Mouse (Mus musculus) macrophage (primary cell): Measurements from ENCODE around the gene Spag6l. TPM values are rescaled to one million over a fixed set of nuclear protein-coding genes. Genes with fewer than 3 reads are reported as not detected.
"Not testable (repeated sequence)": the region's sequence is repeated elsewhere in the genome, so short reads cannot be mapped to it uniquely, and the experiment has no call there.

Experiments
- H3K27ac ChIP-seq: fragments of 350-480 bp; formaldehyde crosslinking; 2 replicates; pipeline ENCODE4 v1.9.0; 2021
- H3K36me3 ChIP-seq: fragments of 350-480 bp; formaldehyde crosslinking; 2 replicates; pipeline ENCODE4 v1.9.0; 2021; ENCODE audit errors: inconsistent target
- H3K4me3 ChIP-seq: fragments of 350-480 bp; formaldehyde crosslinking; 2 replicates; pipeline ENCODE4 v1.9.0; 2021; ENCODE audit errors: inconsistent target
- H3K79me2 ChIP-seq: fragments of 350-480 bp; formaldehyde crosslinking; 2 replicates; pipeline ENCODE4 v1.9.0; 2021; ENCODE audit errors: inconsistent target
- WGBS: methylation state at CpG from one replicate; pipeline ENCODE4 v1.1.7; 2026; ENCODE audit warnings: inconsistent platforms; ENCODE audit not compliant: missing documents; 5-methylcytosine and 5-hydroxymethylcytosine counted together
- polyA plus RNA-seq: library from polyadenylated mRNA; stranded (reverse); fragments of 250-400 nt; gene quantifications from 3 replicates; pipeline ENCODE4 v1.2.4, GENCODE M21; 2018; ENCODE audit warnings: inconsistent platforms
- total RNA-seq, 78 experiments: library from RNA; depleted of rRNA; stranded (reverse); fragments of 250-400 nt; gene quantifications; 1 replicate in 9 of 78; 2 replicates in 24 of 78; 3 replicates in 43 of 78; 4 replicates in 2 of 78; pipeline ENCODE4 v1.2.4; 2018; ENCODE audit warnings: inconsistent platforms in 56 of 78

Spag6l gene
- total RNA-seq (2018; cell fraction: chromatin; rRNA removed), result not detected
- not detected for total RNA-seq (2018; cell fraction: cytosol; rRNA removed)
- total RNA-seq (2018; cell fraction: nucleus; rRNA removed), result not detected
- not detected in 3 replicates for polyA plus RNA-seq

- Histone ChIP-seq H3K4me3 (peak within 1 kb of the TSS; percentile 6; the same call in 1 of the 2 replicates), H3K36me3 (no peaks in the 10 kb centered on the region), H3K27ac (no peak within 1 kb of the TSS), H3K79me2 (no peaks in the 10 kb centered on the region)
- WGBS, result 5% methylated on average over 33 of the region's 33 CpGs
These were observed at the start of gene Spag6l for GRCm38 (mm10) chr16:16828757-16829615. TSS of gene Spag6l (minus strand) at chr16:16829456.

- H3K36me3 ChIP-seq, result peaks cover 79% of the 10 kb centered on the region
- 75% methylated on average over 5 of the region's 5 CpGs for WGBS
- H3K27ac ChIP-seq, result no peak overlapping the region
- H3K4me3 ChIP-seq, result no peak overlapping the region
- peaks cover 3% of the 10 kb centered on the region; the same call in 1 of the 2 replicates for H3K79me2 ChIP-seq
These were observed 49.8 kb upstream of the Spag6l start for GRCm38 (mm10) chr16:16879025-16879424.

GRCm38 (mm10) chr16:16870617-16871331 lies 41.5 kb upstream of the Spag6l start, which contains the start of the genes Top3b and Vpreb1:
TSS of gene Top3b (plus strand) at chr16:16870736.
TSS of gene Vpreb1 (minus strand) at chr16:16870843.
- H3K27ac ChIP-seq, result peak within 1 kb of the TSS; percentile 69
- H3K36me3 ChIP-seq, result peaks cover under 1% of the 10 kb centered on the region; the same call in 1 of the 2 replicates
- WGBS, result under 1% methylated on average over 47 of the region's 49 CpGs
- peaks cover 34% of the 10 kb centered on the region for H3K79me2 ChIP-seq
- H3K4me3 ChIP-seq, result peak within 1 kb of the TSS; percentile 90

GRCm38 (mm10) chr16:16870241-16870616 lies 41.0 kb upstream of the Spag6l start:
- Histone ChIP-seq H3K36me3 (no peaks in the 10 kb centered on the region), H3K4me3 (peak overlapping the region; percentile 90), H3K79me2 (peaks cover 34% of the 10 kb centered on the region), H3K27ac (no peak overlapping the region)
- WGBS, result 39% methylated on average over 7 of the region's 7 CpGs

- Histone ChIP-seq H3K36me3 (no peaks in the 10 kb centered on the region), H3K27ac (no peak overlapping the region), H3K4me3 (no peak overlapping the region), H3K79me2 (no peaks in the 10 kb centered on the region; the same call in 1 of the 2 replicates)
- 28% methylated on average over 5 of the region's 5 CpGs for WGBS
These were observed 36.7 kb upstream of the Spag6l start for GRCm38 (mm10) chr16:16865696-16866561.

GRCm38 (mm10) chr16:16865217-16865616 lies 36.0 kb upstream of the Spag6l start:
- Histone ChIP-seq H3K36me3 (no peaks in the 10 kb centered on the region), H3K27ac (no peak overlapping the region), H3K4me3 (no peak overlapping the region), H3K79me2 (no peaks in the 10 kb centered on the region)

- WGBS, result 59% methylated on average over 2 of the region's 2 CpGs
- Histone ChIP-seq H3K4me3 (no peak within 1 kb of the TSS), H3K36me3 (no peaks in the 10 kb centered on the region), H3K79me2 (no peaks in the 10 kb centered on the region), H3K27ac (no peak within 1 kb of the TSS)
These were observed 34.7 kb upstream of the Spag6l start, which contains the start of gene Igll1 for GRCm38 (mm10) chr16:16863978-16864377. TSS of gene Igll1 (minus strand) at chr16:16863985.

GRCm38 (mm10) chr16:16862288-16862687 lies 33.0 kb upstream of the Spag6l start:
- WGBS, result 89% methylated on average over 3 of the region's 3 CpGs
- H3K27ac ChIP-seq, result no peak overlapping the region
- H3K36me3 ChIP-seq, result no peaks in the 10 kb centered on the region
- H3K4me3 ChIP-seq, result no peak overlapping the region
- no peaks in the 10 kb centered on the region for H3K79me2 ChIP-seq

GRCm38 (mm10) chr16:16856731-16857476 lies 27.6 kb upstream of the Spag6l start:
- no peak overlapping the region for H3K4me3 ChIP-seq
- H3K36me3 ChIP-seq, result no peaks in the 10 kb centered on the region
- H3K79me2 ChIP-seq, result no peaks in the 10 kb centered on the region
- no peak overlapping the region for H3K27ac ChIP-seq
- WGBS, result 45% methylated on average over 13 of the region's 13 CpGs

GRCm38 (mm10) chr16:16856054-16856453 lies 26.8 kb upstream of the Spag6l start:
- H3K36me3 ChIP-seq, H3K4me3 ChIP-seq, H3K27ac ChIP-seq, H3K79me2 ChIP-seq: not testable (repeated sequence)
- 87% methylated on average over 8 of the region's 9 CpGs for WGBS

GRCm38 (mm10) chr16:16855541-16855940 lies 26.3 kb upstream of the Spag6l start:
- H3K4me3 ChIP-seq, result no peak overlapping the region
- no peaks in the 10 kb centered on the region for H3K36me3 ChIP-seq
- 80% methylated on average over 1 of the region's 1 CpGs for WGBS
- no peak overlapping the region for H3K27ac ChIP-seq
- no peaks in the 10 kb centered on the region for H3K79me2 ChIP-seq

GRCm38 (mm10) chr16:16854836-16855235 lies 25.6 kb upstream of the Spag6l start:
- no peaks in the 10 kb centered on the region for H3K79me2 ChIP-seq
- WGBS, result 16% methylated on average over 5 of the region's 6 CpGs
- no peaks in the 10 kb centered on the region for H3K36me3 ChIP-seq
- H3K27ac ChIP-seq, result no peak overlapping the region
- H3K4me3 ChIP-seq, result no peak overlapping the region

- no peak overlapping the region for H3K4me3 ChIP-seq
- no peaks in the 10 kb centered on the region for H3K79me2 ChIP-seq
- 97% methylated on average over 3 of the region's 3 CpGs for WGBS
- no peak overlapping the region for H3K27ac ChIP-seq
- no peaks in the 10 kb centered on the region for H3K36me3 ChIP-seq
These were observed 23.2 kb upstream of the Spag6l start for GRCm38 (mm10) chr16:16852411-16852810.
